Mouse (Mus musculus) brain, embryonic 14.5 days (tissue): ENCODE measurements around the gene Gm10320.

Source experiments
- CTCF ChIP-seq: fragments of 200-500 bp; IDR thresholded peaks from 2 replicates; pipeline ENCODE4 v1.5.1; 2012; ENCODE audit warnings: inconsistent platforms, mild to moderate bottlenecking, moderate library complexity, borderline replicate concordance; ENCODE audit not compliant: insufficient read depth, insufficient read length; ENCODE audit errors: extremely low read depth
- POLR2A ChIP-seq: fragments of 200-500 bp; IDR thresholded peaks from 2 replicates; pipeline ENCODE4 v1.6.1; 2012; ENCODE audit warnings: mild to moderate bottlenecking, inconsistent platforms, borderline replicate concordance; ENCODE audit not compliant: poor library complexity, insufficient read depth, insufficient read length, severe bottlenecking; ENCODE audit errors: extremely low read depth

DNA sequence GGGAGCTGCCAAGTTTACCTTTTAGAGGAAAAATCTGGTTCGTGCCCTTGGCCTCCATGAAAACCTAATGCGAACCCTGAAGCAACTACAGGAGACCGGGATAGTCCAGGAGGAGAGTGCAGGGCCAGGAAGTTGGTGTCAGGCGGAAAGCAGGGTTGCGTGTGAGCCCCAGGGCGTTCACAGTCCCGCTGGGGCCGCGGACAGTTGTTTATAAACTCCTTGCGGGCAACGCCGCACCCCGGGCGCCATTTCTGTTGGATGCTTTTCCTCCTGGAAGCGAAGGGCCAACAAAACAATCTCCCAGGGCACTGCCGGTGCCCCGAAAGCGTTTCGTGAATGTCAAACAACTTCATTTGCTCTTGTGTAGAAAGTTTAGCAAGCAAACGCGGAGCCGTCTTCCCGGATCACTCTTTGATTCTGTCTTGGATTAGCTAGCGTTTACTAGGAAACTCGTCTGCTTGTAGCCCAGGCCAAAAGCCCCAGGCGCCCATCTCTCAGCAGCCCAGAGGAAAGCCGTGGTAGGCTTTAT lies 11.1 kb upstream of the Gm10320 start:
- TF ChIP-seq CTCF = no peak
- TF ChIP-seq POLR2A = no peak
